Mouse (Mus musculus) spleen, postnatal 36 days (tissue): ENCODE measurements at regions not wholly inside any gene's neighbourhood (a gene's known extent, or its start where the extent isn't known, plus 50 kb on each side); places are given as distances from the start of the nearest gene placed in this dataset.
"Not testable (repeated sequence)": the region's sequence is repeated elsewhere in the genome, so short reads cannot be mapped to it uniquely, and the experiment has no call there.

ENCODE experiments used
- DNase-seq, 2 experiments: peaks; one replicate each; pipeline ENCODE4 v3.0.0; 2022; ENCODE audit warnings: low spot score in 2 of 2, mixed read lengths in 1 of 2

DNA sequence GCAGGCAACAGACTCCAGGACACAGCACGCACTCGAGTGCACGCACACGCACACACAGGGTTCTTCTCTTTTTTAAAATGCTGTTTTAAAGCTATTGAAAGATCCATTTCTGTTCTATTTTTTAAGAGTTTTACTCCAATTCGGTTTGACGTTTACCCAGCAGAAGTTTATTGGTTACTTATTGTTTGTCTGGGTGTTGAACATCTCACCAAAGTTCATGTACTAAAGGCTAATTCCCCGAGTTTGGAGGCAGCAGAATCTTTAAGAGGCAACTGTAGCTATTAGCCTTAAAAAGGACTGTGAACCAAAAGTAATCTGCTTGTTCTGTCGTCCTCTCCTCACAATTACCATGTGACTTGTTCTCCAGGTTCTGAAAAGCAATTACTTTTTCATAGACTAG is 263.0 kb upstream of the Nfia start:
- no peak for DNase-seq

DNA sequence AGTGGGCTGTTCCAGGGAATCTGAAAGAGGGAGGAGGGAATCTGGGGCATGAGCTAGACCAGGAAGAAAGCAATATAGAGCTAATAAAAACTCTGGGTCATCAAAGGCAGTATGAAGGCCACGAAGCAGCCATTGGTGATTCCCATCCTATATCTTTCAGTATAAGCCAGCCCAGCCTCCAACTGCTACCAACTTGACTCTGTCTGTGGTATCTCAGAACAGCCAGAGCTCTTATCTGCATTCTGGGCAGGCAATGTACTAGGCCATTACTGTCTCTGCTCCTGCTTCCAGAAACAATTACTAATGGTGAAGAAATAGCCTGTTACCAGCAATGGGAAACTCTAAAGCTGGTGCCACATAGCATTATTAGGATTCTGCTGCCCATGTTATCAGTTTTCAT is 266.8 kb upstream of the Nfia start:
- DNase-seq: no peak

DNA sequence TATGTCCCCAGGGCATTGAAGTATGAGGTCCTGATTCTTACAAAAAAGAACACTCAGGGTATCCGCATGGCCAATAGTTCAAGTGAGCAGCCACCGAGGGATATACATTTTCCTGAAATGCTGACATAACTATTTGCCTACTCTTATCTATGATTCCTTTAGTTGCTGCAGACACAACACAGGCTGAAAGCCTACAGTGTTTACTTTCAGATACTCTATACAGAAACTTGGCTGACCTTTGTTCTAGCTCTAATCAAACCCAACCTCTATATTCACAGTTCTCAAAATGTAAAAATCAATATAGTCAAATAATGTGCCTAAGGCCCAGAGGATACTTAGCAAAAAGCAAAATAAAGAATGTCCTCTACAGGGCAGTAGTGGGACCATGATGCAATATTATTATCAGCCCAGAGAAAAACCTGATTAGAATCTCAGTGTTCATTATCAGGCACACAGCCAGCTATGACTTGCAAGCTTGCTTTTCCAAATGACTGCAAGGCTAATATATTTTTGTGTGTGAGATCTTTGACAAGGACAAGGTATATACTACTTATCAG is 281.2 kb upstream of the Nfia start:
- DNase-seq: no peak

DNA sequence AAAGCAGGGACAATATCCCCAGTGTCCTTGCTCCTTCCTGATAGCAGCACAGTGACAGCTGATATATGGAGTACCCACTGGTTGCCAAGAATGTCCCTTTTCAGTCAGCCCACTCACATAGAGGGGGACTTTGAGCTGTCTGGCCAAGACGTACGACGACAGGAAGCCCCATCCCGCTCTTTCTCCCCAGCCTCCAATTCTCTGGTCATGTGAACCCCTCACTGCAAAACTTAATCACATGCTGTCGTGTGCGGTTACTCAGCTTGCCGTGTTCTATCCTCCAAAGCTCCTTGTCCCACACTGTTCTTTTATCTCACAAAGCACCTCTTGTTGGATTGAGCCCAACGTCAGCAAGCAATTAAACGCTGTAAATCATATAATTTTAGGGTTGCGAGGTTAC is 286.2 kb upstream of the Nfia start:
- no peak for DNase-seq

DNA sequence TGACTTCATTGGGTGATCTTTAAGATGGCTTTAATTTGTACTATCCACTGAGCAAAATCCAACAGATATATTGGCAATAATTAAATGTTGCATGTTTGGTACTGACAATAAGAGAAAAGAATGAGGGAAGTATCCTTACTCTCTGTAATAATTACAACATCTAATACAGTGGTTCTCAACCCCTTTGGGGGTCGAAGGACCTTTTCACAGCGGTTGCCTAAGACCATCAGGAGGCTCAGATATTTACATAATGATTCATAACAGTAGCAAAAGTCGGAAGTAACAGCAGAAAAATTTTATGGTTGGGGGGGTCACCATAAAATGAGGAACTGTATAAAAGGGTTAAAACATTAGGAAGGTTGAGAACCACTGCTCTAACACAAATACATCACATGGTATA is 287.3 kb upstream of the Nfia start:
- no peak for DNase-seq

DNA sequence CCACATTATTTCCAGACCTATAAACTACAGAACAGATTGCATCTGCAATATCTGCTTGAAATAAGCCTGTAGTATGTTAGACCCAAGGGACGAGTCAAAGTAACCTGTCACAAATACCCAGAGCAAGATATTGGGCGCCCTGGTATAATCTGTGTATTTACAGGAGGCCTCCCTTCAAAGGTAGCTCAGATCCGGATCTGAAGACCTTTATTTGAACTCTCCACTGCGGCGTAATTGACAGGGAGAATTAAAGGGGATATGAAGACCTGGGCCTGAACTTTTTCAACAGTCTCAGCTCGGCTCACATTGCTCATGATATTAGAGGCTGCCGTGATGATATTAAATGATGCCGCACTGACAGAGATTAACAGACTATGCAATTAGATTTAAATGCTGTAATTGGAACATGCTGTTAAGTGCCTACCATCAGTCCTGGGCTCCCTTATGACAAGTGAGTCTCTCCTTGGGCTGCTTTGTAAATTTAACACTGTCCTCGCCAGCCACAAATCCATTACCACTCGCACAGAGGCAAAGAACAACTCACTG is 289.8 kb upstream of the Nfia start:
- DNase-seq: no peak

DNA sequence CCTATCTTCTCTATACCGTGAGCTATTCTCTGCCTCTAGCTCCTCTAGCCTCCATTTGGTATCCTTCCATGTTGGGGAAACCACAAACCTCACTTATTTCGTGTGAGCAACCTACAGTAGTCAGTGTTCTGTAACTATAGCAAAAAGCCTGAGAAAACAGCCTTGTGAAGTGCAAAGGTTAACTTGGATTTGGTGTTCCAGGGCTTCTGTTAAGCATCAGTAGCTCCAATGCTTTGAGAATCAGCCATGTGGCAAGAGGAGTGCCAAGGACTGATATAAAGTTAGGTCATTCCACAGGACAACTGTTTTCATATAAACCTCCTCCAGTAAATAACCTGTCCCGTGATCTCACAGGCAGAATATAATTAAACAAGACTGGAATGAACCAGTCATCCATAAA is 290.7 kb upstream of the Nfia start:
- DNase-seq: no peak

DNA sequence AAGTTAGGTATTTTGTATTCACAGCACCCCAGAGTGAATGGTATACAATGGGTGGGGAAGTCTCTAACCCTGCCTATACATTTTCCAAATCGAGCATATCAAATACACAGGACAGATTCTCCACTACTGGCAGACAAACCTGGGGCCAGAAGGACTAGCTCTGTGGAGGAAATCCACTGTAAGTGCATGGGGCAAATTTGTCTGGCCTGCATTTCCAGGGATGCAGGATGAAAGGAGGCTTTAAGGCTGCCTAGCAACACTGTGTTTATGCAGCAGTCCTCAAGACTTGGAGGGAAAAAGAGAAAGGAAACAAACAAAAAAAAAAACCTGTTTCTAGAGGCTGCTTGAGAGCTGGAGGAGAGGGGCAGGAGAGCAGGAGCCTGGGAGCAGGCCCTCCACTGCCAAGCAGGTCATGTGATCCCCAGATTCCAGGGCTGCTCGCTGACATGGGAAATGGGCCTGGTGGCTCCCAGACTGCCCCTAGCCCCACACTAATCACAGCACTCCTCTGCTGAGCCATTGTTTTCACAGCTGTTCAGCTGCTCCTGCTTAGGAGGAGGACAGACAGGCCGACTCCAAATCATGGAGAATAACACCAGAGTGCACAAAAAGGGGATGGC is 293.7 kb upstream of the Gm10192 start:
- no peak for DNase-seq

DNA sequence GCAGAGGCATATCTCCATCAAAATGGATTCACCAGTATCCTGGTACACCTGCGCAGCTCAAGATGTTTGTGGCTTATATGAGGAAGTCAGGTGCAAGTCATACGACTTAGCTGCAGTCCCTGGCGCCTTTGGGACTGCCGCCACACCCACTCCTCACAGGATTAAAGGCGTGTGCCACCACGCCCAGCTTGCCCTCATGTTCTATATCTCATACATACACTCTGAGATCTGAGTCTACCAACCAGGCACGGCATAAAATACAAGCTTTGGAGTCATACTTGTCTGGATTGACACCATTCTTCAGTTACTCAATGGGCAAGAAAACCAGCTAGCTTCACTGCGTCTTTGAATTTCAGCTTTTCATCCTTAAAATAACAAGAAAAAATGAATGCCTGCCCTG is 290.5 kb upstream of the Gm10192 start:
- not testable (repeated sequence) for DNase-seq

DNA sequence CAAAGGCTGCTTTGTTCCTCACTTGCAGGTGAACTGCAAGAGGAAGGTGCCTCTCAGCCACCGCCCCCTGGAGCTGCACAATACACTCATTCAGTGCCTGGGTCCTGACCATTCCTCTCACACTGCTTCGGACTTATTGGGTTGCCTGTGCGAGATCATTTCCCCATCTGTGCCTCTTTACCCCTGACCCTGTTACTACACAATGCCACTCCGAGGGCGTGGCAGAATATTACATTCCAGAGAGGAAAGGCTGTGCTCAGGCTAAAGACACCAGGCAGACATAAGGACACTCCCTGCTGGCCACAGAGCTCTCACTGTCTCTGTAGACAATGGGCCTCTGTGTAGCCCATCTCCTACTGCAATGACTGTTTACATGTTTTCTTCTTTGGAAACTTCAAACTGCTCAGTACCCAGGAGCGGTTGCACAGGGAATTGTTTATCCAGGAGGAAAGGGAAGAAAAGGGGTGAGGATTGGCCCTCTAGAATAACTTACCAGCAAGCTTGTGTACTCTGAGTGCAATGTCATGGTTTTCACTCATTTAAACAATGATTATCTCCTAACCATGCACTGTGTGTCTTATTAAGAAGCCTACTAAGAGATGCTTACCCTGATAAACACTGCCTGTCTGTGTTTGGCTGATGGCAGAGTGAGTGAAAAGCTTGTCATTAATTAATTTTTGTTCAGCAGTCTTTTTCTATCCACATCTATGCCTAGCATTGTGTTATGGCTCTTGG is 283.1 kb upstream of the Gm10192 start:
- DNase-seq: no peak

DNA sequence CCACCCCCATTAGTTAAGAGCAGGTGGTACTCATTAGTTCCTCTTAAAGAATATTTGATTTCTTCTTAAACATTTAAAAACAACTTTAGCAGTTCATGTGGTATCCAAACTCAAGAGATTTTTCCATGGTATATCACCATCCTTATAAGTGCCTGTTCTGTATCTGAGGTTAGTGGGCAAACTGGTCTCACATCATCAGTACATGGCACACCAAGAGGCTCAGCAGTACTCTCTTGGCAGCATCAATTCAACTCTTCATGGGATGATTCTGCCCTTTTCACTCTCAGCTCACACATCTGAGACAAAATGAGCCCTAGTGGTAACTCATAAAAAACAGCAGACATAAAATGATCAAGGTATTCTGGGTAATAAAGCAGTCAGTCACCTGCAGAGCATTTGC is 282.6 kb upstream of the Gm10192 start:
- no peak for DNase-seq

DNA sequence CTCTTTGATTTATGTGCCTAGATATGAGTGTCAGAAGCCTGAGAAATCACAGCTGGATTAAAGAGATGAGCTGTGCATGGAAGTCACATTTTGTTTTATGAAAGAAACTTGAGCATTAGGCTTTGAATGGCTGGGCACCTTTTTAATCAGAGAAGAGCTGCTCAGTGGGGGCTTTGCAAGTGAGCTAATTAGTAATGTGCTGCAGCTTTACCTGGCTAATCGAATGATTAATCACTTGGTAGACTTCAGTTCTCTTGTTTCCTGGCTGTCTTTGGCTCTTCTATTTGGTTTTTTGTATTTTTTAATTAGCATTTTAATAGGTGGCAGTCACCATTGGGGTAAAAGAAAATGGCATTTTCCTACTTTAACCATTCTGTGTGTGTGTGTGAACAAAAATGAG is 278.2 kb upstream of the Gm10192 start:
- no peak for DNase-seq

DNA sequence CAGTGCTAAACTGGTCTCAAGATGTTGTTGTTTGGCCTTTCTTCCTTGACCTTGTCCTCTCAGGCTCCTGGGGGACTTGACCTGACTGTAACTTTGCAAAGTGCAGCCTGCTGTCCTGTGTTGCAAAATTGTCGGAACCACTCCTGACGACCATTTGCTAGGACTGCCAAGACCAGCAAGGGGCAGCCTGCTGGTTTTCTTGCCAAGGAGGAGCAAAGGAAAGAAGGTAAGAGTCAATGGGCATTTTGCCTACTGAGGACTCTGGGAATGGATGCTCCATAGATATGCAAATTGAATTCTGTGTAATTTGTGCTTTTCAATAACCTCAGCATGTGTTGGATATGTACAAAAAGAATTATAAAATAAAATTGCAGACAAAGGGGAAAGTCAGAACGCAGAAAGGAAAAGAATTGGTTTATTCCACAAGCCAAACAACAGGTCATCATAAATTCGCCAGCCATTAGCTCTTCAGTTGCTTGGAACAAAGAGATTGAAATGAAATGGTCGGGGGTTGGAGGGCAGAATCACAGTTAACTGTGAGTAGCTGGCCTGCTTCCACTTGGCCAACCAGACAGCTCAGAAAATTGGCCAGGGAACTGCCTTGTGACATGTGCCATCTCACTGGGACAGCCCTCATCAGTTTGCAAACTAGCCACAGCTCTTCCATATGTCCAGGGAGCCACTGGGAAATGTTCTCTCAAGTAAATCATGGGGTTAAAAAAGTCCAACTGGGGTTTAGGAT is 256.5 kb upstream of the Gm10192 start:
- no peak for DNase-seq

DNA sequence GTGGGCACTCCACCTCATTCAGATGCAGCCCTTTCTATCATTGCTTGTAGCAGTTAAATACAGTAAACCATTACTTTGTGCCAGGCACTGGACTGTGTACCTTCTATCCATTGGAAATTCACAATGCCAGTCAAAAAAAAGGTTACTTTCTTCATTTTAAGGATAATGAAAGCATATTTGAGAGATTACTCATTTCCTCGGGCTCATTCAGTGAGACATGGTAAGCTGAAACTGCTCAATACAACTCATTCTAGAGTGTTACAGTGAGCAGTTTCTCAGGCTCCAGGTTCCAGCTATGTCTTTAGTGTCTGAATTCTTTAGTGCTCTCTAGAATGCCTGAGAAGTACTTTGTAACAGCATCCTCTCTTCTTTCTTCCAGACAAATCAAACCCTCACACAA is 249.7 kb upstream of the Gm10192 start:
- DNase-seq: no peak

DNA sequence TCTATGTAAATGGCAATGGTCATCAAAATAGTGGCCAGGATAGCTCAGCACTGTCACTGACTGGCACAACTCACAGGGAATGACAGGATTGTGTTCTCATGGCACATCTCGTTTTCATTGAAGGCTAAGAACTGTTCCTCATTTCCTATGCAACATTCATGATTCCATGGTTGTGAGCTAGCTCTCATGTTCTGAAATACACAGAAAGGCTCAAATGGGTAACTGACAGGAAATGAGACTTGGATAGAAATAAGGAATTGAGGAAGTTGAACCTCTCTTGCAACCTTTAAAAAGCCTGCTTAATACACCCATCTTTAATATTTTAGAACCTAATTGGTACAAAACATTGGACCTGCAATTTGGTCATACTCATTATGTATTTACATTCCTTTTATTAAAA is 249.1 kb upstream of the Gm10192 start:
- DNase-seq: no peak

DNA sequence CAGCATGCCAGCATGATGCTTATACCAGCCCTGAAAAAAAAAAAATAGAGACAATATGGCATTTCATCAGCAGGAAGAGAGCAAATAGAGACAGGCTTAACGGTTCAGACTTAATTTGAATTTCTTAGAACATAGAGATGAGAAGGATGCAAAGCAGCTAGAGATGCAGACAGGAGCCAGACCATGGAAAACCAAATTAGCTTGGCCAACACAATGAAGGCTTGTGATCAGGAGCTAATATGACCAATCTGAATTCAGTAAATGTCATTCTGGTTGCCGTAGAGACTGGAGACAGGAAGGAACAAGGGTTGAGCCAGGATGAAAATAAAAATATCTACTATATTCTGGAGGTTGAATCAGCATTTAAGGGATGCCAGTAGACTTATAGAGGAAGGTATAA is 248.3 kb upstream of the Gm10192 start:
- DNase-seq: no peak

DNA sequence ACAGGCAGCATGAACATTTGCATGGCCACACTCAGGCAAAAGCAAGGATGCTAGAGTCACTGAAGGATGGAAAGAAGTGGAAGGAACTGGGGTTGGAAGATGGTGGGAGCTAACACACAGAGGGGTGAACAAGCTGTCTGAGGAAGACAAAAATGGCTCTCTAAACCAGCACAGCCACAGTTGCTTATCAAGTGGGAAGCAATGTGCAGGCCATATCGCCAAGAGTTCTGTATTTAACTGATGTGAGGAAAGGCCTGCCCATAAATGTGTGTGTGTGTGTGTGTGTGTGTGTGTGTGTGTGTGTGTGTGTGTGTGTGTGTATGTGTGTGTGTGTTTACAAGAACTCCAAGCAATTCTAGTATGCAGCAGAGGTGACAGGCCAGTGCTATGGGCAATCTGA is 236.9 kb upstream of the Gm10192 start:
- no peak for DNase-seq

DNA sequence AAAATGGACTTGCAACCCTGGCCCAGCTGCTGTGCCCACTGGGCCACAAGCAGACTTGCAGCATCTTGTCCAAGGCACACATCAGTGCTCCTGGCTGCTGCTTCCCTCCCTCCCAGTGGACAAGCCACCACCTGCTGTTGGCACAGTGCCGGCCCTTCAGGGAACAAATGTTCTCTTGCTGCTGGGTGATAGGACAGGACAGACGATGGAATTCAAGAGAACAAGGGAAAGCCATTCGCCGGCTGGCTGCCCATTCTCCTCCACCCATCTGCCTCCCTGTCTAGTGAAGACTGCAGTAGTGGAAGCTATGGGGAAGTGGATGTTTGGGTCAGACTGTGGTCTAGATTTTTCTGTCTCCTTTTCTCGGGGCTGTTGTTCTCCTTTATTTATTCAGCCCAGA is 235.7 kb upstream of the Gm10192 start:
- DNase-seq: no peak

DNA sequence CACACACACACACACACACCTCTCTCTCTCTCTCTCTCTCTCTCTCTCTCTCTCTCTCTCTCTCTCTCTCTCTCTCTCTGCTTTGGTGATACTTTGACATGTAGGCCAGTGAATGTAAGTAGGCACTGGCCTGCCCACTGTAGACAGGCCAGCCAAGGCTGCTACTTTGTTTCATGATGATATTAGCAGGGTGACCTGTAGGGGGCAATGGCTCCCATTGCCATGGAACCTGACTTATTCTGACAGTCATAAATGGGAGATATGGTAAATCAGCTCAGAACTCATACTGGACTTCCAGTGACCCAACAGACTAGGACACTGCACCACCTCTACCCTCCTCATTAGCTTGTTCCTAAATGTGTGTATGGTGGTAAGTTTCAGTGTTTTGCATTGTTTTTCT is 235.0 kb upstream of the Gm10192 start:
- DNase-seq: no peak

DNA sequence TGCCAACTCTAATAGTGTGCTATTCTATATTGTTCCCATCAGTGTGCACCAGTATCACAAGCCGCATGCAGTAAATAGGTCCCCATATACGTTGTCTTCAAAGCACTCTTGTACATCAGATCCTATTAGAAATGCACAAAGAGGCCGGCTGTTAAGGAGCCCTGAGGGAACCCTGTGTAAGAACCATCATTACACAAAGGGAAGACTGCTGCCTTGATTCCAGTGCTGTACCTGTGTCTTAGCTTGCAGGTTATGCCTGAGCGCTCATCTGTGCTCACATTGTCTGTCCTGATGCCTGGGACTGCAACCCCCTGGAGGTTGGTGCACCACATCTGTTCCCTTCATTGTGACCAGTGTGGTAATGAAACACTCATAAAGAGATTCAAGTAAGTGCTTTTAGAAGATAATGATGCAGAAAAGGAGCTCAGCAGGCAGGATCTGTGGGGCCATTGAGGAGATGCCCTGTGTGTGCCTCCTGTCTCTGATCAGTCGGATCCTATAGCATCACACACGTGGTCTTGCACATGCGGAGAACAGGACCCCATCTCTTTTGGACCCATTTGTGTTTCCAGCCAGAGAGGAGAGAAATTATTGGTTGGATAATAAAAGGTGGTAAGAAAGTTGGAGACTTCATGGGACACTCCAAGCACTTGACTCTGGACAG is 225.8 kb upstream of the Gm10192 start:
- DNase-seq: no peak

DNA sequence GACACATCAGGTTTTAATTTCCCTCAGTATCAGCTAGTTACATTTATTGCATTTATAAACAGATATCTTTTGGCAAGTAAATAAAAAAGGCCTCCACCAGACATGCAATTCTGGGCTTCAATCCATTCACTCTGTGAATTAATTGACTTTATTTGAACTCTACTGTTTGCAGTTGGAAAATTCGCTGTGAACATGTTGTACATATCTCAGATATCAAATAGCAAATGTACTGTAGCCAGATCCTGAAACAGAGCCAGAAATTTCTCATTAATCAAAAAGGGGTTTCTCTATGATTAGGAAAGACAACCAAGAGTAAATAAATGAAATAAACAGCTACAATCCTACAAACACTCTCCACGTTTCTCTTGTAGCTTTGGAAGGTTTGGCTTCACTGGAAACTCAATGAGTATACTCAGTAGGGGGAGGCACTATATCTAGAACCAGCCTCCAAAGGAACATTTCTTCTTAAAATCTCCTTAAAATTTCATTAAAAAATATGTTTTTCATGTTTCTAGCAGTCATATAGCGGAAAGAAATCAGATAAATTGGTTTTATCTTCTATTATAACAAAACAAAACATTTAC is 211.8 kb upstream of the Gm10192 start:
- DNase-seq: no peak

DNA sequence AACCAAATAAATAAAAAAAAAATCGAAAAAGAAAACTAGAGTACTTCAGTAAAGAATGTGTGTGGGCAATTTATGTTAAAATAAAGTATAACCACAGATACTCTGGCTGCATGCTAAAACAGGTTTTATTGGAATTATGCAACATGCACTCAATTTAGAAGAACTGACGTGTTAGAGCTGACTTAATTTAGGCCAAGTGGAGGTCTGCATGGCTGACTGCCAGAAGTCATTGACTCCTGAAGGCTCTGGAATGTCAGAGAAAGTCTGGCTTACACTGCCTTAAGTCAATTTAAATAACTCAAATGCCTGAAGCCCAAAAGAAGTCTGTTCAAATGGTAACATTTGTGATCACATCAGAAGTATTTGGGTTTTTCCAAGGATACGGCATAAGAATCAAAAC is 198.1 kb upstream of the Gm10192 start:
- DNase-seq: peak in 1 of 2 experiments; percentile 3
